Mouse (Mus musculus): ENCODE data around the gene Dnah17. TPM values are rescaled to one million over a fixed set of nuclear protein-coding genes. Genes with fewer than 3 reads are reported as not detected.

Gene Dnah17
- polyA plus RNA-seq, 1 experiment from 2014 or later, result 0.23 TPM

GRCm38 (mm10) chr11:117987968-117988367 is 142.5 kb downstream of the Dnah17 start:
- H3K36me3 ChIP-seq, result no peaks in the 10 kb centered on the region
- H3K9me3 ChIP-seq, result no peaks in the 10 kb centered on the region
- peaks cover 41% of the 10 kb centered on the region for H3K4me1 ChIP-seq
- no peak overlapping the region for H3K27ac ChIP-seq
- peak overlapping the region; percentile 95 for H3K9ac ChIP-seq
- H3K4me3 ChIP-seq, result peak overlapping the region; percentile 100
- no peak for ATAC-seq (ENCODE audit: low FRiP score, low read depth)
- H3K4me2 ChIP-seq (replicated peaks), result peak overlapping the region; percentile 91
- WGBS, result 67% methylated on average over 4 of the region's 4 CpGs
- no peaks in the 10 kb centered on the region for H3K27me3 ChIP-seq

- Histone ChIP-seq H3K27ac (no peak overlapping the region), H3K9me3 (no peaks in the 10 kb centered on the region), H3K4me3 (peak overlapping the region; percentile 100), H3K9ac (peak overlapping the region; percentile 95), H3K36me3 (no peaks in the 10 kb centered on the region), H3K27me3 (peaks cover 4% of the 10 kb centered on the region; the same call in 1 of the 2 replicates), H3K4me1 (peaks cover 35% of the 10 kb centered on the region), H3K4me2 (replicated peaks) (peak overlapping the region; percentile 91)
- ATAC-seq (ENCODE audit: low FRiP score, low read depth), result peak; percentile 73; the same call in 1 of the 2 replicates
- under 1% methylated on average over 28 of the region's 32 CpGs for WGBS
Measured at GRCm38 (mm10) chr11:117987032-117987451, 143.4 kb downstream of the Dnah17 start.

DNA sequence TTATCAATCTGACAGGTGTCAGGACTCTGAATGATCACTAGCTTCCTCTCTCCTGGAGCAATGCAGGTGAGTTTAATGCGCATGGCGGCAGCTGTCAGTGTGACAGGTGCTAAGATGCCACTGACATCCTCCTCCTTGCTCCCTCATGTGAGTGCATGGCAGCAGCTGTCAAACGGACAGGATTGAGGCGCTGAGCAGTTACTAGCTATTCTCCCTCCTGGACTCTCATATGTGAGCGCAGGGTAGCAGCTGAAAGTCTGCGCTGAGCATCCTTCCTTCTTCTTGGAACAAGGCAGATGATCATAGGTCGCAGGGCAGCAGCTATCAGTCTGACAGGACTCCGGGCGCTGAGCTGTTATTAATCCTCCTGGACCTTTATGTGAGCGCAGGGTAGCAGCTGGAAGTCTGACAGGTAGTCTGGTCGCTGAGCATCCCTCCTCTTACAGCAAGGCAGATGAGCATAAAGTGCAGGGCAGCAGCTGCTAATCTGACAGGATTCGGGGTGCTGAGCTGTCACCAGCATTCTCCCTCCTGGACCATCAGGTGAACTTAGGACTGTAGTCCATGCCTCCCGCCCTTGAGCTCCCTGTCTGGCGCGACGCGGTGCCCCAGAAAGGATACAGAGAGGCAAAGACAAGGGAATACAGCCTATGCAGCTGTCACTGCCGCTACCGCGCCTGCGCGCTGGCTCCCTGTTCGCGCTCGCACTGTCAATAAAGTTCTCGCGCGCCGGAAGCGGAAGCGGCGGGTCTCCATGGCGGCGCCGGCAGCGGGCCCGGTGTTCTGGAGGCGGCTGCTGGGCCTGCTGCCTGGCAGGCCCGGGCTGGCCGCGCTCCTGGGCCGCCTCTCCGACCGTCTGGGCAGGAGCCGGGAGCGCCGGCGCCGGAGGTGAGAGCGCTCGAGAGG is 144.1 kb downstream of the Dnah17 start, which contains the start of gene Pgs1:
TSS of gene Pgs1 (plus strand) at position 167 of the 906 bp plus-strand sequence.
- no peaks in the 10 kb centered on the region for H3K36me3 ChIP-seq
- H3K9ac ChIP-seq, result peak within 1 kb of the TSS; percentile 95
- peaks cover 30% of the 10 kb centered on the region for H3K4me1 ChIP-seq
- ATAC-seq (ENCODE audit: low FRiP score, low read depth), result peak; percentile 90
- H3K27ac ChIP-seq, result no peak within 1 kb of the TSS
- H3K4me2 ChIP-seq (replicated peaks), result peak within 1 kb of the TSS; percentile 91
- peak within 1 kb of the TSS; percentile 100 for H3K4me3 ChIP-seq
- WGBS, result 6% methylated on average over 48 of the region's 51 CpGs
- H3K27me3 ChIP-seq, result peaks cover 4% of the 10 kb centered on the region; the same call in 1 of the 2 replicates
- H3K9me3 ChIP-seq, result no peaks in the 10 kb centered on the region

GRCm38 (mm10) chr11:117983770-117984169 is 146.7 kb downstream of the Dnah17 start:
- Histone ChIP-seq H3K36me3 (no peaks in the 10 kb centered on the region), H3K27me3 (peaks cover 4% of the 10 kb centered on the region; the same call in 1 of the 2 replicates), H3K9ac (no peak overlapping the region), H3K4me2 (replicated peaks) (no peak overlapping the region), H3K9me3 (no peaks in the 10 kb centered on the region), H3K4me1 (peaks cover 19% of the 10 kb centered on the region), H3K4me3 (no peak overlapping the region), H3K27ac (no peak overlapping the region)
- WGBS, result 68% methylated on average over 7 of the region's 7 CpGs
- ATAC-seq (ENCODE audit: low FRiP score, low read depth), result no peak

DNA sequence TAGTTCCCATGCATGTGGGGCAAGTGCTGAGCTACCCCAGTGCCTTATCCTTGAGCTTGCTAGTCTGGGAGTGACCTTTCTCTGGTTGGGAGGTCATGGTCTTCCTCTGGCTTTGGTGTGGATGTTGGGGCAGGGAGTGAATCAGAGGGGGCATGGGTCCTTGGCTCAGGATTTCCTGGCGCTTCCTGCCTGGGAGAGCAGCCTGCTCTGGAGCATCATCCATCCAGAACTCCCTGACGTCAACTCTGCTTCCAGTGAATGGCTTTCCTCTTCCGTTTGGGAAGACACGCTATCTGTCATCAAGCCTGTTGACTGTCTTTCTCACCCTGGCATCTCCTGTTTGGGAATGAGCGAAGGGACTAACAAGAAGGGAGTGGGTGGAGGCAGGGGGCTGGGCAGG is 148.0 kb downstream of the Dnah17 start:
- Histone ChIP-seq H3K4me3 (no peak overlapping the region), H3K27me3 (peaks cover 4% of the 10 kb centered on the region; the same call in 1 of the 2 replicates), H3K9me3 (no peaks in the 10 kb centered on the region), H3K4me1 (peaks cover 7% of the 10 kb centered on the region), H3K27ac (no peak overlapping the region), H3K4me2 (replicated peaks) (no peak overlapping the region), H3K36me3 (no peaks in the 10 kb centered on the region), H3K9ac (no peak overlapping the region)
- WGBS, result 81% methylated on average over 5 of the region's 5 CpGs
- ATAC-seq (ENCODE audit: low FRiP score, low read depth), result no peak

DNA sequence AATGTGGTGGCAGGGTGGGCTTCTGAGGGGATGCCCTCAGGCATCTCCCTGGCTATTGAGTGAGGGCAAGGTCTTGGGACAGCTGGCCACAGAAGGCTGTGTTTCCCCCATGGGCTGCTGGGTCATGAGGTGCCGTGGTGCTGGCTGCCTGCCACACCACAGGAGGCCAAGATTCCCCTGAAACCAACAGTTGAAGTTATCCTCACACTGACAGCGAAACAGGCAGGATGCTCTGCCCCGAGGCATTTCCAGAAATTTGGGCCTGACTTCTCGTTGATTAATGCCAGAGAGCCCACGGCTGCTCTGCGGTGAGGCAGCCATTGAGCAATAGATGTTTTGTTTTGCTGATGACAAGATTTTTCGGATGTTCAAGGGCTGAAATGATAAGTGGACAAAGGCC is 151.0 kb downstream of the Dnah17 start:
- H3K4me2 ChIP-seq (replicated peaks), result no peak overlapping the region
- no peaks in the 10 kb centered on the region for H3K36me3 ChIP-seq
- no peak overlapping the region for H3K4me3 ChIP-seq
- H3K27me3 ChIP-seq, result peaks cover 9% of the 10 kb centered on the region; the same call in 1 of the 2 replicates
- no peaks in the 10 kb centered on the region for H3K9me3 ChIP-seq
- ATAC-seq (ENCODE audit: low FRiP score, low read depth), result no peak
- H3K9ac ChIP-seq, result no peak overlapping the region
- WGBS, result 70% methylated on average over 7 of the region's 7 CpGs
- peaks cover 21% of the 10 kb centered on the region for H3K4me1 ChIP-seq
- no peak overlapping the region for H3K27ac ChIP-seq

DNA sequence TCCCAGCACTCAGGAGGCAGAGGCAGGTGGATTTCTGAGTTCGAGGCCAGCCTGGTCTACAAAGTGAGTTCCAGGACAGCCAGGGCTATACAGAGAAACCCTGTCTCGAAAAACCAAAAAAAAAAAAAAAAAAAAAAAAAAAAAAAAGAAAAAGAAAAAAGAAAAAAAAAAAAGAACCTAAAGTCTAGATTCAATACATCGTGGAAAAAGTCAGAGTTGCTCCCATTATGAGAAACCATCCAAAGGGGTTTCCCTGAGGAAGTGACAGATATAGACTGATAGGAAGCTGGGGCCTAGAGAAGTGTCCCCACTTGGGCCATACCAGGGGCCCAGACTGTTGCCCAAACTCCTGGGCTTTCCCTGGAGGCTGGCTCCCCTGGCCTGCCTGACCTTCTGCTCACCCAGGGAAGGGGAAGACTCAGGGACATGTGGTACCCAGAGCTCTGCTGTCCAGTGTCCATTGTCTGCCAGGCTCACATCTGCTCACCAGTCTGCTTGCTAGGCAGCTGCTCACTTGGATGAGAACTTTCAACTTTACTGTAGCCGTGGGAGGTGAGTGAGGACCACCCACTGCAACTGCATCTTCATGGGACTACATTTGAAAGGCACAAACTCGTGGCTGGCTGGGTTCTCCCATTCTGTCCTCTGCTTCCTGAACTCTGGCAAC is 152.6 kb downstream of the Dnah17 start:
- H3K4me1 ChIP-seq, result peaks cover 29% of the 10 kb centered on the region
- no peak for ATAC-seq (ENCODE audit: low FRiP score, low read depth)
- H3K27me3 ChIP-seq, result peaks cover 13% of the 10 kb centered on the region; the same call in 1 of the 2 replicates
- WGBS, result 53% methylated on average over 4 of the region's 5 CpGs
- no peak overlapping the region for H3K9ac ChIP-seq
- no peak overlapping the region for H3K27ac ChIP-seq
- no peak overlapping the region for H3K4me2 ChIP-seq (replicated peaks)
- H3K36me3 ChIP-seq, result no peaks in the 10 kb centered on the region
- H3K4me3 ChIP-seq, result no peak overlapping the region
- H3K9me3 ChIP-seq, result no peaks in the 10 kb centered on the region

GRCm38 (mm10) chr11:117976081-117976582 is 154.3 kb downstream of the Dnah17 start:
- Histone ChIP-seq H3K9ac (peak overlapping the region; percentile 45; the same call in 1 of the 2 replicates), H3K4me1 (peaks cover 29% of the 10 kb centered on the region), H3K27me3 (peaks cover 9% of the 10 kb centered on the region; the same call in 1 of the 2 replicates), H3K27ac (no peak overlapping the region), H3K4me2 (replicated peaks) (peak overlapping the region; percentile 21; the same call in 1 of the 2 replicates), H3K9me3 (no peaks in the 10 kb centered on the region), H3K4me3 (no peak overlapping the region), H3K36me3 (no peaks in the 10 kb centered on the region)
- WGBS, result 10% methylated on average over 8 of the region's 8 CpGs
- ATAC-seq (ENCODE audit: low FRiP score, low read depth), result peak; percentile 19; the same call in 1 of the 2 replicates

DNA sequence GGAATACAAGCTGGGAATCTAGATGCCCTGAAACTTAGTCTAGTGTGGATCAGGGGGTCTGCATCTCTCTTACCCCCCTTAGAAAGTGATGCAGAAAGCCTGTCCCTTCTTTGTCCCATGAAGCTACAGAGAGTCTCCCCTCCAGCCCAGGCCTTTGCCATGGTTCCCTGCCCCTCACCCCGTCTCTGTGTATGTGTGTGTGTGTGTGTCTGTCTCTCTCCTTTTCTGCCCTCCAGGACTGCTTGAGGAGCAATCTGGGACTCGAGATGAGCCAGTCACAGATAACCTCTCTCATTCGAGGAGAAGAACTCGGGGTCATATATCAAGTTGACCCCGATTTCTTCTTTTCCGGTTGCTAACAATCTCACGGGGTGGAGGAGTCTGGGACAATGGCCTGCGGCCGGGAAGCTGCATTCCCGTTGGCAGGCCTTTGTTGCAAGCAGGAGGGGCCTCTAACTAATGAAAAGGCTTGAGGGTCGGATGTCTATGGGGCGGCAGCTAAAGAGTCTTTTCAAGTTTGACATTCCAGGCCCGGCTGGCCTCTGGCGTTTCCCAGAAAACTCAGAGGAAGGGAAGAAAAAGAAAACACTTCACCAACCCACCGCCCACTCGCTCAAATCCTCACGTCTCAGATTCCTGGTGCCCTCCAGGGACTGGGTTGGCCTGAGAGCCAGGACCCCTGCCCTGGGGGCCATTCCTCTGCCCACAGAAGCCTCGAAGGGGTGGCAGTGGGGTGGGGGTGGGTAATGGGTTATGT is 155.0 kb downstream of the Dnah17 start:
- Histone ChIP-seq H3K4me2 (replicated peaks) (peak overlapping the region; percentile 21), H3K27ac (peak overlapping the region; percentile 44; the same call in 1 of the 2 replicates)

GRCm38 (mm10) chr11:117974327-117975125 is 155.9 kb downstream of the Dnah17 start:
- Histone ChIP-seq H3K9ac (no peak overlapping the region; the same call in 1 of the 2 replicates), H3K4me3 (no peak overlapping the region), H3K4me2 (replicated peaks) (no peak overlapping the region), H3K36me3 (no peaks in the 10 kb centered on the region), H3K9me3 (no peaks in the 10 kb centered on the region), H3K4me1 (peaks cover 35% of the 10 kb centered on the region), H3K27me3 (peaks cover 9% of the 10 kb centered on the region; the same call in 1 of the 2 replicates), H3K27ac (no peak overlapping the region)
- ATAC-seq (ENCODE audit: low FRiP score, low read depth), result no peak
- WGBS, result 48% methylated on average over 14 of the region's 14 CpGs

More for the DNA sequence above, 155.0 kb downstream of the Dnah17 start:
- Histone ChIP-seq H3K36me3 (no peaks in the 10 kb centered on the region), H3K4me1 (peaks cover 29% of the 10 kb centered on the region), H3K9me3 (no peaks in the 10 kb centered on the region), H3K9ac (peak overlapping the region; percentile 45), H3K27me3 (peaks cover 9% of the 10 kb centered on the region; the same call in 1 of the 2 replicates), H3K4me3 (no peak overlapping the region)
- no peak for ATAC-seq (ENCODE audit: low FRiP score, low read depth)
- WGBS, result 8% methylated on average over 18 of the region's 18 CpGs

Measured in limb, embryonic 13.5 days (tissue).